7 mouse cellular contexts compared by ENCODE assay signal in genomic region chr10:69845749-69846148, GRCm38 (mm10).
A peak's percentile ranks its signal among the peaks of the same experiment; 100 is the strongest.
DNase-seq lines count a peak whose midpoint lies in the region; TF ChIP-seq lines count a peak whose summit lies in the region.

No protein-coding gene starts in this region.

- no peak overlapping the region for H3K4me3 ChIP-seq in ES-E14 (ENCODE audit: insufficient read depth in 1 of 2, low read depth in 1 of 2, low read length in 2 of 2, poor library complexity in 1 of 2, severe bottlenecking in 1 of 2)
- no peak overlapping the region for H3K4me3 ChIP-seq in cerebellum, adult 2 months (replicated peaks; ENCODE audit: insufficient read depth, low read depth, low read length)
- no peak overlapping the region for H3K4me3 ChIP-seq in kidney, adult 2 months (ENCODE audit: insufficient read depth, low read depth, low read length)

- TF ChIP-seq CTCF in cerebellum, adult 2 months (IDR thresholded peaks at IDR 0.05; ENCODE audit: borderline replicate concordance, insufficient read depth, low read depth, low read length) = peak; percentile 97
- peak; percentile 91 for TF ChIP-seq CTCF in kidney, adult 2 months (conservative IDR thresholded peaks at IDR 0.05; ENCODE audit: insufficient read depth, insufficient read length, low read depth, low read length)

- in situ Hi-C loops in ES-E14 (cut with MboI; ENCODE audit: low sequenced_read_pairs in 2 of 2, unreplicated experiment in 2 of 2) = loop anchor here (25.0 kb wide), 1 partner anchor 183 kb away; no protein-coding TSS in a partner anchor

- H3K9ac ChIP-seq in ES-E14 (ENCODE audit: insufficient read depth, low read depth, low read length, poor library complexity, severe bottlenecking) = no peak overlapping the region

- H3K27ac ChIP-seq in ES-E14 (ENCODE audit: insufficient read depth, low read depth, low read length, poor library complexity, severe bottlenecking) = no peak overlapping the region
- no peak overlapping the region for H3K27ac ChIP-seq in cerebellum, adult 2 months (ENCODE audit: insufficient read depth, low read length)
- H3K27ac ChIP-seq in kidney, adult 2 months (ENCODE audit: insufficient read depth, low read depth, low read length) = no peak overlapping the region

- H3K27me3 ChIP-seq in cerebellum, adult 2 months (ENCODE audit: control insufficient read depth, insufficient read depth, low read length) = no peaks in the 10 kb centered on the region
- H3K27me3 ChIP-seq in kidney, adult 2 months (replicated peaks; ENCODE audit: control insufficient read depth, insufficient read depth, low read length) = no peaks in the 10 kb centered on the region
- H3K27me3 ChIP-seq in splenic B cell, adult 2 months (ENCODE audit: control insufficient read depth, insufficient read depth, low read length, poor library complexity, severe bottlenecking) = no peaks in the 10 kb centered on the region

- H3K4me1 ChIP-seq in ES-E14 (ENCODE audit: control insufficient read depth in 2 of 2, insufficient read depth in 2 of 2, low read length in 2 of 2, poor library complexity in 1 of 2) = no peaks in the 10 kb centered on the region
- peaks cover 7% of the 10 kb centered on the region; the same call in 1 of the 2 replicates for H3K4me1 ChIP-seq in cerebellum, adult 2 months (ENCODE audit: control insufficient read depth, insufficient read depth, low read length)
- no peaks in the 10 kb centered on the region for H3K4me1 ChIP-seq in kidney, adult 2 months (ENCODE audit: control insufficient read depth, insufficient read depth, low read length)

- 41% methylated on average over 4 of the region's 4 CpGs for WGBS in cerebellum, adult 2 months
- WGBS in kidney, adult 2 months = 40% methylated on average over 4 of the region's 4 CpGs

- no peak for TF ChIP-seq POLR2A in cerebellum, adult 2 months (IDR thresholded peaks at IDR 0.05; ENCODE audit: borderline replicate concordance, insufficient read depth, low read length)
- TF ChIP-seq POLR2A in kidney, adult 2 months (IDR thresholded peaks at IDR 0.05; ENCODE audit: low read depth, low read length) = no peak

- DNase-seq in 416B (ENCODE audit: low read depth) (peak; percentile 83), ES-E14 (ENCODE audit: low read depth, low spot score) (peak; percentile 66)
- DNase-seq in cerebellum, adult 2 months = peak; percentile 59 to 77
- DNase-seq in forelimb bud, embryonic 11.5 days (ENCODE audit: low read depth, low spot score) = peak; percentile 80
- peak; percentile 55 for DNase-seq in kidney, adult 2 months
- DNase-seq in lung, postnatal 14 days = peak; percentile 39
- peak; percentile 4 for DNase-seq in splenic B cell, adult 2 months (ENCODE audit: low read depth, low spot score)

- no peaks in the 10 kb centered on the region for H3K9me3 ChIP-seq in ES-E14 (ENCODE audit: control insufficient read depth, insufficient read depth, low read depth, low read length)

- no peaks in the 10 kb centered on the region for H3K36me3 ChIP-seq in ES-E14 (ENCODE audit: control insufficient read depth, insufficient read depth, low read length, poor library complexity, severe bottlenecking)
- no peaks in the 10 kb centered on the region for H3K36me3 ChIP-seq in kidney, adult 2 months (ENCODE audit: control insufficient read depth, insufficient read depth, low read length)
- H3K36me3 ChIP-seq in splenic B cell, adult 2 months (ENCODE audit: control insufficient read depth, insufficient read depth, low read length, poor library complexity, severe bottlenecking) = no peaks in the 10 kb centered on the region

TF ChIP-seq in ES-E14, 5 proteins besides CTCF, POLR2A, EP300 and RAD21:
- TF ChIP-seq ZC3H11A (IDR thresholded peaks at IDR 0.05; ENCODE audit: borderline replicate concordance, low read depth, low read length) (peak; percentile 69; the same call in 1 of the 2 replicates), HCFC1 (IDR thresholded peaks at IDR 0.05; ENCODE audit: borderline replicate concordance, insufficient read depth, low read length) (no peak)

Comparison
In these comparisons a context has a peak if more than half of its experiments do, and no peak if none do; other contexts are left out.
1. DNase-seq: peak in every context shown above with its lines; median percentile 83 in 416B; 80 in forelimb bud, embryonic 11.5 days; 68 in cerebellum, adult 2 months; 66 in ES-E14; 55 in kidney, adult 2 months; 39 in lung, postnatal 14 days; 4 in splenic B cell, adult 2 months.